Mouse (Mus musculus): ENCODE results near the gene Esyt1. TPM values are rescaled to one million over a fixed set of nuclear protein-coding genes. Genes with fewer than 3 reads are reported as not detected.
"Not testable (repeated sequence)": the region's sequence is repeated elsewhere in the genome, so short reads cannot be mapped to it uniquely, and the experiment has no call there.

Esyt1 gene
- polyA plus RNA-seq (2015; fragmentation: Nextera tagmentation; extraction: Ambion mirVana), result 21.4 and 23.1 TPM in 2 replicates

DNA sequence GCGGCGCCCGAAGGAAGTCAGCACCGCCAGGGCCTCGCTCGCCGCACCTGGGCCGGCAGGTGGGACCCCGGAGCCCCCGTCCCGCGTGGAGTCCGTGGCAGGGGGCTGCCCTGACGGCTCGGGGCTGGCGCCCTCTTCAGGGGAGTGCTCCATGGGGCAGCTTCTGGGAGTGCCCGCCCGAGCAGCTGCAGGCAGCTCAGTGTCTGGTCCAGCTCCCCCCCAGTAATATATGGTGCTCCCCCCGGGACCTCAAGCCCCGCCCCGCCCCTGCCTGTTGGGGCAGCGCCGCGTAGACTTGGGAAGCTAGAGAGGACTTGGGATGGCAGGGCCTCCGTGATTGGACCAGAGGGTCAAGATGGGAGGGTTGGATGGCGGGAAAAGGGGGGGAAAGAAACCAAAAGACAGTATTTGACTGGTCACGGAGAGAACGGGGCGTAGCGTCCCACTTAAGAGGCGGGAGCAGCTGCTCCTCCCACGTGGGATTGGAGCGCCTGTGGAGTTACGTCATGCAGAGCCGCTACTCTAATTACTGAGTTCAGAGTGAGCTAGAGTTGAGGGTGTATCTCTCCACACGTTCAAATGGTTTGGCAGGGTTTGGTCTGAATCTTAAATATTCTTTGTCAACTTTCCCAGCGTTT, at the start of gene Esyt1:
Gene Esyt1 (minus strand): TSS at position 201 of the 638 bp plus-strand sequence.
- Histone ChIP-seq H3K4me2 (peak within 1 kb of the TSS; percentile 98), H3K4me1 (peaks cover 19% of the 10 kb centered on the region), H3K9ac (peak within 1 kb of the TSS; percentile 82), H3K27me3 (peaks cover 28% of the 10 kb centered on the region), H3K36me3 (peaks cover 16% of the 10 kb centered on the region), H3K27ac (peak within 1 kb of the TSS; percentile 84), H3K9me3 (no peaks in the 10 kb centered on the region), H3K4me3 (peak within 1 kb of the TSS; percentile 86)
- ATAC-seq (ENCODE audit: insufficient number of reproducible peaks, insufficient read depth, low FRiP score, low TSS enrichment, low read depth), result peak; percentile 95
- 0% methylated on average over 37 of the region's 37 CpGs for WGBS

DNA sequence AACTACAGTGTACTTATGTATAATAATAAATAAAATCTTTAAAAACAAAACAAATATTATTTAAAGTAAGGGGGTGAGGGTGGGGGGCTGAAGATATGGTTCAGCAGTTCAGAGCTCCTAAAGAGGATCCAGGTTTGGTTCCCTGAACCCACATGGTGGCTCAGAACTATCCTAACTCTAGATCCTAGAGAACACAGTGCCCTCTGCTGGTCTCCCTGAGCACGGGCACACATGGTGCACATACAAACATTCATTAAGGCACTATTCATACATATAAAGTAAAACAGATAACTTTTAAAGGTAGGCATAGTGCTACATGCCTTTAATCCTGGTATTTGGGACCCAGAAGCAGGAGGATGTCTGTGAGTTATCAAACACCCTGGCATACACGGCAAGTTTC, 49.4 kb upstream of the Esyt1 start:
- Histone ChIP-seq H3K36me3 (peaks cover 24% of the 10 kb centered on the region; the same call in 1 of the 2 replicates), H3K4me1 (no peaks in the 10 kb centered on the region), H3K4me3 (no peak overlapping the region), H3K9ac (no peak overlapping the region), H3K27me3 (no peaks in the 10 kb centered on the region), H3K9me3 (no peaks in the 10 kb centered on the region), H3K4me2 (no peak overlapping the region), H3K27ac (no peak overlapping the region)
- 93% methylated on average over 2 of the region's 2 CpGs for WGBS
- no peak for ATAC-seq (ENCODE audit: insufficient number of reproducible peaks, insufficient read depth, low FRiP score, low TSS enrichment, low read depth)

DNA sequence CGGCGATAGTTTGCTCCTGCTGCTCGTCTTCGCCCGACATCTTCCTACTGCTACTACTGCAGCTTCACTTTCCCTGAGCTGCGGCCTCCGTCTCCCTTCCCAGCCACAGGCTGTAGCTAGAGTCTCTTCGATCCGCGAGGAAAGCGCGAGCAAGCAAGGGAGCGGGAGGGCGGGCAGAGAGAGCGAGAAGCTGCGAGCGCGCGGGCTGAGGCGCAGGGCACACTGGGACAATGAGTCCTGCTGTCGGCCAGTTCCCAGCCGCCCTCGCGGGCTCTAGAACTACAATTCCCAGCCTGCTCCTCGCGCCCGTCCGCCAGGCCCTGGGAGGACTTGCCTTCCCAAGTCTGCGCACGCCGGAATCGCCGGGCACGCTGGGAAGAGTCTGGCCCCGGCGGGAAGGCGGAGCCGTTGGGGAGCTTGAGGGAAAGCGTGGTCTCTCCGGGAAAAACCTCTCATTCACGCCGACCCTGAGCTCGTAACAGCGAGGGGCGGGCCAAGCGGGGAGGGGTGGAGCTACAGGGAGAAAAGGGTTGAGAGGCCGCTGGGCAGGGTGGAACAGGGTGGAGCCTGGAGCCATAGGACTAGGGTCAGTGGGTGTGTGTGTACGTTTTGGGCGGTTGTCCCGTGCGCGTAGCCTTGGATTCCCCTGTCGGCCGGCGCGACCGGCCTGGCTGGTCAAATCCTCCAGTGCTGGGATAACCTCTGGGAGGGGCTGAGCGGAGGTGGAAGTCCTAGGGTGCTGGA, 40.3 kb upstream of the Esyt1 start, which contains the start of gene Pa2g4:
Gene Pa2g4 (minus strand): TSS at position 200 of the 744 bp plus-strand sequence.
- Histone ChIP-seq H3K27ac (peak within 1 kb of the TSS; percentile 91), H3K9me3 (no peaks in the 10 kb centered on the region), H3K36me3 (peaks cover 34% of the 10 kb centered on the region), H3K9ac (peak within 1 kb of the TSS; percentile 91), H3K4me1 (peaks cover 21% of the 10 kb centered on the region), H3K27me3 (no peaks in the 10 kb centered on the region), H3K4me2 (peak within 1 kb of the TSS; percentile 92), H3K4me3 (peak within 1 kb of the TSS; percentile 95)
- ATAC-seq (ENCODE audit: insufficient number of reproducible peaks, insufficient read depth, low FRiP score, low TSS enrichment, low read depth), result peak; percentile 97
- WGBS, result under 1% methylated on average over 58 of the region's 58 CpGs

GRCm38 (mm10) chr10:128565206-128565787, 39.6 kb upstream of the Esyt1 start:
- peak overlapping the region; percentile 91 for H3K27ac ChIP-seq
- under 1% methylated on average over 46 of the region's 46 CpGs for WGBS
- peak overlapping the region; percentile 92 for H3K4me2 ChIP-seq
- peak overlapping the region; percentile 91 for H3K9ac ChIP-seq
- H3K36me3 ChIP-seq, result peaks cover 39% of the 10 kb centered on the region
- H3K4me3 ChIP-seq, result peak overlapping the region; percentile 95
- ATAC-seq (ENCODE audit: insufficient number of reproducible peaks, insufficient read depth, low FRiP score, low TSS enrichment, low read depth), result 0 out of 2 replicates have a peak, but pooled peaks have one; percentile 5
- no peaks in the 10 kb centered on the region for H3K27me3 ChIP-seq
- H3K4me1 ChIP-seq, result peaks cover 21% of the 10 kb centered on the region
- H3K9me3 ChIP-seq, result no peaks in the 10 kb centered on the region

DNA sequence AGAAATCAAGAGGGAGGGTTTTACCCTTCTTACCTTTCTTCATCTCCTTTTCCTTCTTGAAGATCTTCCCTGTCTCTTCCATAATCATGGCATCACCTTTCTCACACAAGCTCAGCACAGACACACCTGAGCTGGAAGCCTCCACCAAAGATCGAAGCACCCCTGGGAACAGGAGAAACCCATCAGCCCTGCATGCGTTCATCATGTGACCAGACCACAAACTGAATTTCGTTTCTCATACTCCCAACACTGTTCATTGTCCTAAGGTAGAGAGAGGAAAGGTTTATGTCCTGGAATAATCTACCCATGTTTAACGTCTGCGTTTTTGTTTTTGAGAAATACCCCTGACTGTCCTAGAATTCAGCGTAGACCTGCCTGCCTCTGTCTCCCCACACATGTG, 37.9 kb upstream of the Esyt1 start:
- peaks cover 21% of the 10 kb centered on the region for H3K4me1 ChIP-seq
- ATAC-seq (ENCODE audit: insufficient number of reproducible peaks, insufficient read depth, low FRiP score, low TSS enrichment, low read depth), result no peak
- H3K4me3 ChIP-seq, result peak overlapping the region; percentile 95
- H3K27ac ChIP-seq, result no peak overlapping the region
- H3K9ac ChIP-seq, result peak overlapping the region; percentile 44
- no peaks in the 10 kb centered on the region for H3K27me3 ChIP-seq
- H3K4me2 ChIP-seq, result peak overlapping the region; percentile 92
- peaks cover 54% of the 10 kb centered on the region for H3K36me3 ChIP-seq
- no peaks in the 10 kb centered on the region for H3K9me3 ChIP-seq
- WGBS, result 90% methylated on average over 6 of the region's 6 CpGs

- H3K36me3 ChIP-seq, result peaks cover 50% of the 10 kb centered on the region
- no peak overlapping the region; the same call in 1 of the 2 replicates for H3K27ac ChIP-seq
- H3K4me2 ChIP-seq, result no peak overlapping the region
- no peak overlapping the region for H3K4me3 ChIP-seq
- no peaks in the 10 kb centered on the region for H3K4me1 ChIP-seq
- 63% methylated on average over 6 of the region's 6 CpGs for WGBS
- H3K27me3 ChIP-seq, result no peaks in the 10 kb centered on the region
- H3K9me3 ChIP-seq, result no peaks in the 10 kb centered on the region
- ATAC-seq (ENCODE audit: insufficient number of reproducible peaks, insufficient read depth, low FRiP score, low TSS enrichment, low read depth), result no peak
- H3K9ac ChIP-seq, result no peak overlapping the region
These were observed 31.3 kb upstream of the Esyt1 start for GRCm38 (mm10) chr10:128556963-128557362.

- H3K27me3 ChIP-seq, result no peaks in the 10 kb centered on the region
- no peaks in the 10 kb centered on the region for H3K9me3 ChIP-seq
- no peak overlapping the region for H3K27ac ChIP-seq
- no peaks in the 10 kb centered on the region for H3K4me1 ChIP-seq
- no peak for ATAC-seq (ENCODE audit: insufficient number of reproducible peaks, insufficient read depth, low FRiP score, low TSS enrichment, low read depth)
- H3K9ac ChIP-seq, result no peak overlapping the region
- H3K4me3 ChIP-seq, result no peak overlapping the region
- H3K4me2 ChIP-seq, result no peak overlapping the region
- peaks cover 44% of the 10 kb centered on the region for H3K36me3 ChIP-seq
These were observed 30.6 kb upstream of the Esyt1 start for GRCm38 (mm10) chr10:128556286-128556685.

DNA sequence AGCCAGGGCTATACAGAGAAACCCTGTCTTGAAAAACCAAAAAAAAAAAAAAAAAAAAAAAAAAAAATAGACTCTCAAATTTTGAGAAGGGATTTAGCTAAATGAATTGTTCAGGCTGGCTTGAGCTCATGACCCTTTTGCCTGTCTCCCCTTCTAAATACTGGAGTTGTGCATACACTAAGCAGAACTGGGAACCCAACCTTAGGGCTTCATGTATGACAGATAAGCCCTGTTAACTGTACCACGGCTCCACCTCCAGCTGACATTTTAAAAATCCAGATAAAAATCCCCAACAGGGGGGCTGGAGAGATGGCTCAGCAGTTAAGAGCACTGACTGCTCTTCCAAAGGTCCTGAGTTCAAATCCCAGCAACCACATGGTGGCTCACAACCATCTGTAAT, 29.9 kb upstream of the Esyt1 start:
- H3K27me3 ChIP-seq, result not testable (repeated sequence)

GRCm38 (mm10) chr10:128550144-128550823, 24.6 kb upstream of the Esyt1 start:
- 92% methylated on average over 11 of the region's 11 CpGs for WGBS
- H3K4me2 ChIP-seq; H3K4me1 ChIP-seq; H3K9ac ChIP-seq; H3K27ac ChIP-seq; H3K36me3 ChIP-seq; H3K4me3 ChIP-seq; ATAC-seq (ENCODE audit: insufficient number of reproducible peaks, insufficient read depth, low FRiP score, low TSS enrichment, low read depth); H3K9me3 ChIP-seq; H3K27me3 ChIP-seq: not testable (repeated sequence)

More for the DNA sequence above, 29.9 kb upstream of the Esyt1 start:
- not testable (repeated sequence) for H3K27ac ChIP-seq; H3K4me1 ChIP-seq; ATAC-seq (ENCODE audit: insufficient number of reproducible peaks, insufficient read depth, low FRiP score, low TSS enrichment, low read depth); H3K9ac ChIP-seq; H3K4me2 ChIP-seq; H3K9me3 ChIP-seq; H3K4me3 ChIP-seq
- 89% methylated on average over 1 of the region's 1 CpGs for WGBS
- H3K36me3 ChIP-seq, result peaks cover 37% of the 10 kb centered on the region

- not testable (repeated sequence) for H3K4me1 ChIP-seq; H3K36me3 ChIP-seq; H3K9ac ChIP-seq; H3K4me3 ChIP-seq; ATAC-seq (ENCODE audit: insufficient number of reproducible peaks, insufficient read depth, low FRiP score, low TSS enrichment, low read depth); H3K9me3 ChIP-seq; H3K27me3 ChIP-seq
- WGBS, result 64% methylated on average over 6 of the region's 6 CpGs
- Histone ChIP-seq H3K4me2 (peak overlapping the region; percentile 11; the same call in 1 of the 2 replicates), H3K27ac (0 out of 2 replicates have a peak overlapping the region, but pooled peaks have one; percentile 23)
These were observed 24.0 kb upstream of the Esyt1 start for GRCm38 (mm10) chr10:128549682-128550057.

GRCm38 (mm10) chr10:128548947-128549681, 23.4 kb upstream of the Esyt1 start, which contains the start of gene Rpl41:
Gene Rpl41, minus strand, starts transcription at chr10:128549305.
- under 1% methylated on average over 31 of the region's 31 CpGs for WGBS
- ATAC-seq (ENCODE audit: insufficient number of reproducible peaks, insufficient read depth, low FRiP score, low TSS enrichment, low read depth), result peak; percentile 88
- Histone ChIP-seq H3K27me3 (no peaks in the 10 kb centered on the region), H3K4me1 (peaks cover 9% of the 10 kb centered on the region), H3K36me3 (peaks cover 15% of the 10 kb centered on the region), H3K9me3 (no peaks in the 10 kb centered on the region), H3K27ac (peak within 1 kb of the TSS; percentile 98), H3K4me2 (peak within 1 kb of the TSS; percentile 83), H3K4me3 (peak within 1 kb of the TSS; percentile 80), H3K9ac (peak within 1 kb of the TSS; percentile 96)
